Mouse (Mus musculus): Measurements from ENCODE around the gene Zc2hc1b. TPM values are rescaled to one million over a fixed set of nuclear protein-coding genes. Genes with fewer than 3 reads are reported as not detected.

Gene Zc2hc1b
- polyA plus RNA-seq, 1 experiment from 2014 or later, result not detected

DNA sequence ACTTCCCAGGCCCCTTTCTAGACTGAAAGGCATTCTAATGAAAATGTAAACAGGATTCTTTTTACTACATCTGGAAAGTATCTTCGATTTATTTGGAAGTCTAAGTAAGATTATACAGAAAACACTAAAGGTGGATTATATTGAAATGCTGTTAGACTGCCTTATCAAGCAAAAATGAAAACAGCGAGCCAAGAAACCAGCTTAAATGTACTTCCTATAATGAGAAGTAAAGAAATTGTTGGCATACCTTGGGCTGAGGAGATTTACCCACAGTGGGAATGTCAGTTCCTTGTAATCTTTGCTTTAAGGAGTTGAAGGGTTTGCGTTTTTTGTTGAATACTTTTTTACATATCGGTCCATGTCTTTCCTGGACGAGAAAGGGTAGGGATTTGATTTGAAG lies 9.4 kb downstream of the Zc2hc1b start:
- Histone ChIP-seq H3K27me3 (ENCODE audit: low read depth, poor library complexity, severe bottlenecking) (no peaks in the 10 kb centered on the region), H3K27ac (replicated peaks) (no peak overlapping the region), H3K9me3 (replicated peaks) (no peaks in the 10 kb centered on the region; the same call in 1 of the 2 replicates), H3K4me1 (peaks cover 17% of the 10 kb centered on the region), H3K36me3 (no peaks in the 10 kb centered on the region), H3K4me3 (no peak overlapping the region)
- no peak for DNase-seq (ENCODE audit: low spot score)
- 85% methylated on average over 5 of the region's 5 CpGs for WGBS

DNA sequence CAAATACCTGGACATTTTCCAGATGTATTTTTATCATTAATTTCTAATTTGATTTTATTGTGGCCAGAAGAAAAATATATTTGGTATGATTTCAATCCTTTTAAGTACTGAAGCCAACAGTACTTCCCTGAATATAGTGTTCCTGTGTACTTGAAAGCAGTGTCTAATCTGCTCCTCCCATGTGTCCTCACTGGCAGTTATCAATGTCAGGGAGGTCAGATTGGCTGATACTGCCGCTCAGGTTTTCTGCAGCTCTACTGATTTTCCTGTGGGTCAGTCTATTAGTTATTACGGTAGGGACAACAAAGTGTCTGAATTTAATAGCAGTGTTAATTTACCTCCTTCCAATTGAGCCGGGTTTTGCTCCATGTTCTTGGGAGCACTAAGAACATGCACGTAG lies 15.8 kb downstream of the Zc2hc1b start:
- H3K36me3 ChIP-seq, result no peaks in the 10 kb centered on the region
- DNase-seq (ENCODE audit: low spot score), result no peak
- H3K27me3 ChIP-seq (ENCODE audit: low read depth, poor library complexity, severe bottlenecking), result no peaks in the 10 kb centered on the region
- 91% methylated on average over 4 of the region's 4 CpGs for WGBS
- peaks cover 3% of the 10 kb centered on the region; the same call in 1 of the 2 replicates for H3K9me3 ChIP-seq (replicated peaks)
- H3K4me3 ChIP-seq, result no peak overlapping the region
- H3K4me1 ChIP-seq, result no peaks in the 10 kb centered on the region
- H3K27ac ChIP-seq (replicated peaks), result no peak overlapping the region

- H3K9me3 ChIP-seq (replicated peaks), result peaks cover 3% of the 10 kb centered on the region; the same call in 1 of the 2 replicates
- H3K4me1 ChIP-seq, result no peaks in the 10 kb centered on the region
- H3K27ac ChIP-seq (replicated peaks), result no peak overlapping the region
- no peak for DNase-seq (ENCODE audit: low spot score)
- no peaks in the 10 kb centered on the region for H3K27me3 ChIP-seq (ENCODE audit: low read depth, poor library complexity, severe bottlenecking)
- H3K4me3 ChIP-seq, result no peak overlapping the region
- H3K36me3 ChIP-seq, result no peaks in the 10 kb centered on the region
- WGBS, result 87% methylated on average over 4 of the region's 4 CpGs
These were observed 16.9 kb downstream of the Zc2hc1b start for GRCm38 (mm10) chr10:13160913-13161312.

DNA sequence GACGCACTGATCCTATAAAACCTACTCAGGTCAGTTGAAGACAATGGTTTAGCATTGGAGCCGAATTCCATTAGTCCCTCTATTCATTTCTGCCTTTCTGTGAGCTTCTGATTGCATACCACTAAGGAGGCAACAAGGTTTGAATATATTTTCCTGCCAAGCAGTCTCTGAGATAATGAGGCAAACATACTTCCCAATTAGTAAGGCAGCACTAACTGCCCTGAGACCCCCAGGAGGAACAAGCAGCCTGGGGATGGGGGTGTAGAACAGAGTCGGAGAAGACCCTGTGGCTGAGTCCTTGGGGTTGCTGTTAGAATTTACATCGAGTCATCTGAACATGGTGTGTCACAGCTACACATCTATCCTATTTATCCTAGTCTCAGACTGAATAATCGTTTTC lies 22.4 kb downstream of the Zc2hc1b start:
- Histone ChIP-seq H3K9me3 (replicated peaks) (0 out of 2 replicates have a peak, but pooled peaks cover 3% of the 10 kb centered on the region), H3K4me1 (no peaks in the 10 kb centered on the region), H3K4me3 (no peak overlapping the region), H3K27me3 (ENCODE audit: low read depth, poor library complexity, severe bottlenecking) (no peaks in the 10 kb centered on the region), H3K36me3 (no peaks in the 10 kb centered on the region), H3K27ac (replicated peaks) (no peak overlapping the region)
- DNase-seq (ENCODE audit: low spot score), result no peak
- WGBS, result 89% methylated on average over 5 of the region's 5 CpGs

- no peak for DNase-seq (ENCODE audit: low spot score)
- Histone ChIP-seq H3K9me3 (replicated peaks) (0 out of 2 replicates have a peak, but pooled peaks cover 2% of the 10 kb centered on the region), H3K4me3 (no peak overlapping the region), H3K27ac (replicated peaks) (no peak overlapping the region), H3K4me1 (no peaks in the 10 kb centered on the region), H3K36me3 (no peaks in the 10 kb centered on the region), H3K27me3 (ENCODE audit: low read depth, poor library complexity, severe bottlenecking) (no peaks in the 10 kb centered on the region)
- 87% methylated on average over 4 of the region's 4 CpGs for WGBS
These were observed 24.9 kb downstream of the Zc2hc1b start for GRCm38 (mm10) chr10:13152811-13153364.

- Histone ChIP-seq H3K36me3 (no peaks in the 10 kb centered on the region), H3K4me1 (no peaks in the 10 kb centered on the region), H3K27me3 (ENCODE audit: low read depth, poor library complexity, severe bottlenecking) (no peaks in the 10 kb centered on the region), H3K9me3 (replicated peaks) (no peaks in the 10 kb centered on the region), H3K4me3 (no peak overlapping the region), H3K27ac (replicated peaks) (0 out of 2 replicates have a peak overlapping the region, but pooled peaks have one; percentile 38)
- DNase-seq (ENCODE audit: low spot score), result no peak
- 85% methylated on average over 5 of the region's 5 CpGs for WGBS
These were observed 26.5 kb downstream of the Zc2hc1b start for GRCm38 (mm10) chr10:13151353-13151752.

- Histone ChIP-seq H3K27ac (replicated peaks) (no peak overlapping the region), H3K36me3 (no peaks in the 10 kb centered on the region), H3K27me3 (ENCODE audit: low read depth, poor library complexity, severe bottlenecking) (no peaks in the 10 kb centered on the region), H3K4me1 (no peaks in the 10 kb centered on the region), H3K9me3 (replicated peaks) (no peaks in the 10 kb centered on the region), H3K4me3 (no peak overlapping the region)
- DNase-seq (ENCODE audit: low spot score), result no peak
- 80% methylated on average over 3 of the region's 3 CpGs for WGBS
These were observed 27.4 kb downstream of the Zc2hc1b start for GRCm38 (mm10) chr10:13150435-13150834.

- no peak for DNase-seq (ENCODE audit: low spot score)
- H3K27ac ChIP-seq (replicated peaks), result no peak overlapping the region
- 48% methylated on average over 2 of the region's 2 CpGs for WGBS
- H3K36me3 ChIP-seq, result no peaks in the 10 kb centered on the region
- H3K9me3 ChIP-seq (replicated peaks), result no peaks in the 10 kb centered on the region
- H3K27me3 ChIP-seq (ENCODE audit: low read depth, poor library complexity, severe bottlenecking), result no peaks in the 10 kb centered on the region
- no peak overlapping the region for H3K4me3 ChIP-seq
- peaks cover 12% of the 10 kb centered on the region for H3K4me1 ChIP-seq
These were observed 37.4 kb downstream of the Zc2hc1b start for GRCm38 (mm10) chr10:13140434-13140833.

- Histone ChIP-seq H3K4me3 (no peak overlapping the region), H3K27me3 (ENCODE audit: low read depth, poor library complexity, severe bottlenecking) (no peaks in the 10 kb centered on the region), H3K4me1 (peaks cover 12% of the 10 kb centered on the region), H3K27ac (replicated peaks) (no peak overlapping the region), H3K9me3 (replicated peaks) (no peaks in the 10 kb centered on the region), H3K36me3 (no peaks in the 10 kb centered on the region)
- 95% methylated on average over 6 of the region's 6 CpGs for WGBS
- peak; percentile 5 for DNase-seq (ENCODE audit: low spot score)
These were observed 39.9 kb downstream of the Zc2hc1b start for GRCm38 (mm10) chr10:13137906-13138305.

DNA sequence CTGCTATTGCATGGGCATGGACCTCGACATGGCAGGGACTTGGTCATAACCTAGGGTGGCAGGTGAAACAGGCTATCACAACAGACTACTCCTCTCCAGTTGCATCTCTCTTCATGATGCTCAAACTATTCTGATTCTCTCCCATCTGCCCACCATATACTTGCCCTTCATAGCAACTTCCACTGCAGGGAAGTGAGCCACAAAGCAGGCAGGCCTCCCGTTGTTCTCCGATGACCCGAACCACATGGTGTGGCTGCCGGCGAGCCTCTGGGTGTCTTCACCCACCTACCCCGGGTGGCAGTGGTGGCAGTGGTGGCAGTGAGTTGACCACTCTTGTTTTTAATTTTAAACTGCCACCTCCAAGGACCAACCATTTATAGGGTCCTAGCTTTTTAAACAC lies 42.1 kb downstream of the Zc2hc1b start:
- peak; percentile 2 for DNase-seq (ENCODE audit: low spot score)
- H3K36me3 ChIP-seq, result no peaks in the 10 kb centered on the region
- no peaks in the 10 kb centered on the region for H3K9me3 ChIP-seq (replicated peaks)
- 94% methylated on average over 7 of the region's 7 CpGs for WGBS
- H3K4me1 ChIP-seq, result peaks cover 10% of the 10 kb centered on the region
- H3K4me3 ChIP-seq, result no peak overlapping the region
- H3K27ac ChIP-seq (replicated peaks), result 0 out of 2 replicates have a peak overlapping the region, but pooled peaks have one; percentile 1
- H3K27me3 ChIP-seq (ENCODE audit: low read depth, poor library complexity, severe bottlenecking), result no peaks in the 10 kb centered on the region

GRCm38 (mm10) chr10:13135276-13135675 lies 42.5 kb downstream of the Zc2hc1b start:
- 95% methylated on average over 7 of the region's 7 CpGs for WGBS
- Histone ChIP-seq H3K27ac (replicated peaks) (0 out of 2 replicates have a peak overlapping the region, but pooled peaks have one; percentile 1), H3K4me1 (peaks cover 5% of the 10 kb centered on the region), H3K4me3 (no peak overlapping the region), H3K36me3 (0 out of 2 replicates have a peak, but pooled peaks cover under 1% of the 10 kb centered on the region), H3K9me3 (replicated peaks) (no peaks in the 10 kb centered on the region), H3K27me3 (ENCODE audit: low read depth, poor library complexity, severe bottlenecking) (no peaks in the 10 kb centered on the region)
- peak; percentile 7 for DNase-seq (ENCODE audit: low spot score)

DNA sequence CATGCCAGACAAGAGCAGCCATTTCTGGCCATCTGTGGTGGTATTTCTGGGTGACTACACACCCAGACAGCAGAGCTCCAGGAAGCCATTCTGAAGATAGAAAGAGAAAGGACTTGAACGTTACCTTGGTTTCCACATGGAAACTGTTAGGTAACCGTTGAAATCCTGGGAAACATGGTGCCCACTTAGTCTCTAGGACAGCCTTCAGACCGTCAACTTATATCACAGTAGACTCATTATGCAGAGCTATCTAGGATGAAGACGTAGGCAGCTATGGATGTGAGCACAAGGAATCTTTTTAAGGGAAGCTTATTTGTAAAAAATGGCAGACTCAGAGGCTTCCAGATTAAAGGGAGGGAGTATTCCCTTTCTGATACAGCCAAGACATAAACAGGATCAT lies 44.0 kb downstream of the Zc2hc1b start:
- Histone ChIP-seq H3K9me3 (replicated peaks) (no peaks in the 10 kb centered on the region), H3K27ac (replicated peaks) (no peak overlapping the region), H3K4me3 (no peak overlapping the region), H3K36me3 (peaks cover 15% of the 10 kb centered on the region), H3K27me3 (ENCODE audit: low read depth, poor library complexity, severe bottlenecking) (no peaks in the 10 kb centered on the region), H3K4me1 (no peaks in the 10 kb centered on the region)
- 88% methylated on average over 4 of the region's 4 CpGs for WGBS
- no peak for DNase-seq (ENCODE audit: low spot score)

DNA sequence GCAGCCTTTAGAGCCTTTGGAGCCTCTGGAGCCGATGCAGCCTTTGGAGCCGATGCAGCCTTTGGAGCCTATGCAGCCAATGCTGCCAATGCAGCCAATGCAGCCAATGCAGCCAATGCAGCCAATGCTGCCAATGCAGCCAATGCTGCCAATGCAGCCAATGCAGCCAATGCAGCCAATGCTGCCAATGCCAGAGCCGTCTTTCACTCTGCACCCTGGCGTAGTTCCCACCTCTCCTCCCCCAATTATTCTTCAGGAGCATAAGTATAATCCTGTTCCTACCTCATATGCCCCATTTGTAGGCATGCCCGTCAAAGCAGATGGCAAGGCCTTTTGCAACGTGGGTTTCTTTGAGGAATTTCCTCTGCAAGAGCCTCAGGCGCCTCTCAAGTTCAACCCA lies 49.9 kb downstream of the Zc2hc1b start:
- peaks cover 10% of the 10 kb centered on the region for H3K4me1 ChIP-seq
- 94% methylated on average over 7 of the region's 7 CpGs for WGBS
- no peak overlapping the region for H3K4me3 ChIP-seq
- peaks cover 61% of the 10 kb centered on the region for H3K36me3 ChIP-seq
- no peaks in the 10 kb centered on the region for H3K27me3 ChIP-seq (ENCODE audit: low read depth, poor library complexity, severe bottlenecking)
- H3K9me3 ChIP-seq (replicated peaks), result peaks cover 6% of the 10 kb centered on the region
- peak; percentile 6 for DNase-seq (ENCODE audit: low spot score)
- H3K27ac ChIP-seq (replicated peaks), result no peak overlapping the region
